Mouse (Mus musculus) C2C12 (cell line): ENCODE results near the gene Gprin1.

Experiments
- CEBPB ChIP-seq: IDR thresholded peaks from one replicate; pipeline ENCODE4 v1.6.1; 2011; ENCODE audit warnings: low read depth, mild to moderate bottlenecking, control low read depth, moderate library complexity
- CTCF ChIP-seq: IDR thresholded peaks from one replicate; pipeline ENCODE4 v1.5.1; 2011; ENCODE audit not compliant: control insufficient read depth, insufficient read depth, insufficient read length
- MAX ChIP-seq: IDR thresholded peaks from one replicate; pipeline ENCODE4 v1.6.1; 2011; ENCODE audit warnings: mild to moderate bottlenecking, control low read depth

DNA sequence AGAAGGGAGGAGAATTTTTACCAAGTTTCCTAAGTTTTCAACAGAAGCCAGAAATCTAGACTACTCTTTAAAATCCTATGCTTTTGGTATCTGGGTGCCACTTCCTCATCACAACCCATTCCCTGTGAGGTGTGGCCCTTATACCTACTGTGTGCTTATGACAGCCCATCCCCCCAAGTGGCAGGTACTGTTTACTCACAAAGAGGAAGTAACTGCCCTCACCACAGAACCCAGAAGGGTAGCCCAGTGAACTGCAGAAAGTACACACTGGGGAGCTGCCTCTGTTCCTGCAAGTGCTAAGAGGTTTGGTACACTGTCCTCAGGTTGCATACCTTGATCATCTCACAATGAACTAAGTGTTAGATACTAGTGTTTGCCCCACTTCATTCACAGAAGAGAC lies 57.9 kb downstream of the Gprin1 start:
- TF ChIP-seq MAX (no peak), CTCF (no peak), CEBPB (no peak)
